Mouse (Mus musculus): ENCODE measurements around the gene Efcab2. TPM values are rescaled to one million over a fixed set of nuclear protein-coding genes. Genes with fewer than 3 reads are reported as not detected.
A peak's percentile ranks its signal among the peaks of the same experiment; 100 is the strongest.
"Not testable (repeated sequence)": the region's sequence is repeated elsewhere in the genome, so short reads cannot be mapped to it uniquely, and the experiment has no call there.

Gene Efcab2
- polyA plus RNA-seq, 1 experiment from 2014 or later = 10.7 TPM

GRCm38 (mm10) chr1:178406765-178407645 is 1.1 kb downstream of the Efcab2 start:
- Histone ChIP-seq H3K27me3 (replicated peaks) (no peaks in the 10 kb centered on the region), H3K4me1 (no peaks in the 10 kb centered on the region), H3K36me3 (no peaks in the 10 kb centered on the region), H3K9ac (replicated peaks) (peak overlapping the region; percentile 86), H3K4me2 (peak overlapping the region; percentile 66), H3K9me3 (replicated peaks) (no peaks in the 10 kb centered on the region), H3K4me3 (replicated peaks) (peak overlapping the region; percentile 71), H3K27ac (replicated peaks) (peak overlapping the region; percentile 100)
- 57% methylated on average over 12 of the region's 12 CpGs for WGBS
- 0 out of 2 replicates have a peak, but pooled peaks have one; percentile 22 for ATAC-seq (ENCODE audit: low FRiP score)

DNA sequence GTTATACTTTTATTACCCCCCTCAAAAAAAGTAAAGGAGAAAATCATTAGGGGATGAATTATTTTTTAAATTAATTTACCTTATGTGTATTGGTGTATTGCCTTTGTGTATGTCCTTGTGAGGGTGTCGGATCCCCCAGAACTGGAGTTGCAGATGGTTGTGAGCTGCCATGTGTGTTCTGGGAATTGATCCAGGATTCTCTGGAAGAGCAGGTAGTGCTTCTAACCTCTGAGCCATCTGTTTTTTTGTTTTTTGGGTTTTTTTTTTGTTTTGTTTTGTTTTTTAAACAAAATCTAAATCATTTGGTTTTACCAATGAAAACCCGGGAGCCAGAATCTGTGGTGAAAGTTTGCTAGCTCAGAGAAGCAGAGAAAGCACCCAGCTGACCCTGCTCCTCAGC is 1.8 kb downstream of the Efcab2 start:
- 55% methylated on average over 2 of the region's 2 CpGs for WGBS
- no peaks in the 10 kb centered on the region for H3K4me1 ChIP-seq
- H3K36me3 ChIP-seq = no peaks in the 10 kb centered on the region
- no peak overlapping the region for H3K4me3 ChIP-seq (replicated peaks)
- no peak overlapping the region for H3K4me2 ChIP-seq
- no peaks in the 10 kb centered on the region for H3K9me3 ChIP-seq (replicated peaks)
- no peak overlapping the region for H3K9ac ChIP-seq (replicated peaks)
- H3K27ac ChIP-seq (replicated peaks) = no peak overlapping the region
- no peak for ATAC-seq (ENCODE audit: low FRiP score)
- H3K27me3 ChIP-seq (replicated peaks) = no peaks in the 10 kb centered on the region

GRCm38 (mm10) chr1:178408901-178409361 is 3.0 kb downstream of the Efcab2 start:
- Histone ChIP-seq H3K4me2 (no peak overlapping the region), H3K4me1 (no peaks in the 10 kb centered on the region), H3K27me3 (replicated peaks) (no peaks in the 10 kb centered on the region), H3K9me3 (replicated peaks) (no peaks in the 10 kb centered on the region), H3K36me3 (no peaks in the 10 kb centered on the region), H3K27ac (replicated peaks) (no peak overlapping the region), H3K9ac (replicated peaks) (no peak overlapping the region), H3K4me3 (replicated peaks) (no peak overlapping the region)
- 79% methylated on average over 4 of the region's 4 CpGs for WGBS
- ATAC-seq (ENCODE audit: low FRiP score) = no peak

- not testable (repeated sequence) for H3K27ac ChIP-seq (replicated peaks); H3K36me3 ChIP-seq; H3K4me2 ChIP-seq; H3K27me3 ChIP-seq (replicated peaks); H3K4me1 ChIP-seq; H3K4me3 ChIP-seq (replicated peaks); H3K9ac ChIP-seq (replicated peaks); H3K9me3 ChIP-seq (replicated peaks); ATAC-seq (ENCODE audit: low FRiP score)
- 76% methylated on average over 2 of the region's 2 CpGs for WGBS
Measured at GRCm38 (mm10) chr1:178413367-178413766, 7.5 kb downstream of the Efcab2 start.

- no peaks in the 10 kb centered on the region for H3K36me3 ChIP-seq
- WGBS = 93% methylated on average over 2 of the region's 2 CpGs
- no peak overlapping the region for H3K4me3 ChIP-seq (replicated peaks)
- no peak overlapping the region for H3K4me2 ChIP-seq
- no peak for ATAC-seq (ENCODE audit: low FRiP score)
- H3K4me1 ChIP-seq = no peaks in the 10 kb centered on the region
- no peak overlapping the region for H3K9ac ChIP-seq (replicated peaks)
- no peak overlapping the region for H3K27ac ChIP-seq (replicated peaks)
- H3K9me3 ChIP-seq (replicated peaks) = no peaks in the 10 kb centered on the region
- no peaks in the 10 kb centered on the region for H3K27me3 ChIP-seq (replicated peaks)
Measured at GRCm38 (mm10) chr1:178419608-178420007, 13.7 kb downstream of the Efcab2 start.

DNA sequence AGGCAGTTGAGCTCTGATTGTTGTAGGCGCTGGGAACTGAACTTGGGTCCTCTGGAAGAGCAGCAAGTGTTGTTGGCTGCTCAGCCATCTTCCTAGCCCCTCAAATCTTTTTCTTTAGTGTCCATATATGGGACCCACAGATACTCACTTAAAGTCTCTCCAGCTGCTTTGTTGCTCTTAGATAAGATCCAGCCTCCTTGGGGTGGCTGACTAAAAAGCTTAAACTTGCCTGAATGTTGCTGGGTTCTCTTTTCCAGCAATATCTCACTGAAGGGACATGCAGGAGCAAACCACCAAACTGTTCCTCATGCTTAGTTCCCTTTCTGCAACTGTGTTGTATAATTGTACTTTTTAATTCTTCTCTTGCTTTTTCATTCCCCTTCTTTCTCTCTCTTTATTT is 17.8 kb downstream of the Efcab2 start:
- Histone ChIP-seq H3K9ac (replicated peaks) (no peak overlapping the region), H3K9me3 (replicated peaks) (no peaks in the 10 kb centered on the region), H3K4me2 (no peak overlapping the region), H3K27ac (replicated peaks) (no peak overlapping the region), H3K36me3 (no peaks in the 10 kb centered on the region), H3K27me3 (replicated peaks) (no peaks in the 10 kb centered on the region), H3K4me1 (no peaks in the 10 kb centered on the region), H3K4me3 (replicated peaks) (no peak overlapping the region)
- no peak for ATAC-seq (ENCODE audit: low FRiP score)
- WGBS = 97% methylated on average over 1 of the region's 1 CpGs

GRCm38 (mm10) chr1:178431619-178432444 is 25.9 kb downstream of the Efcab2 start:
- Histone ChIP-seq H3K9ac (replicated peaks) (no peak overlapping the region), H3K36me3 (no peaks in the 10 kb centered on the region), H3K4me1 (no peaks in the 10 kb centered on the region), H3K4me3 (replicated peaks) (no peak overlapping the region), H3K27ac (replicated peaks) (no peak overlapping the region), H3K9me3 (replicated peaks) (no peaks in the 10 kb centered on the region), H3K4me2 (no peak overlapping the region), H3K27me3 (replicated peaks) (no peaks in the 10 kb centered on the region)
- ATAC-seq (ENCODE audit: low FRiP score) = no peak
- WGBS = 94% methylated on average over 4 of the region's 4 CpGs

- 85% methylated on average over 1 of the region's 1 CpGs for WGBS
- no peak overlapping the region for H3K4me3 ChIP-seq (replicated peaks)
- no peaks in the 10 kb centered on the region for H3K9me3 ChIP-seq (replicated peaks)
- no peaks in the 10 kb centered on the region for H3K4me1 ChIP-seq
- no peaks in the 10 kb centered on the region for H3K27me3 ChIP-seq (replicated peaks)
- no peaks in the 10 kb centered on the region for H3K36me3 ChIP-seq
- no peak for ATAC-seq (ENCODE audit: low FRiP score)
- no peak overlapping the region for H3K9ac ChIP-seq (replicated peaks)
- no peak overlapping the region for H3K27ac ChIP-seq (replicated peaks)
- no peak overlapping the region for H3K4me2 ChIP-seq
Measured at GRCm38 (mm10) chr1:178433619-178434018, 27.7 kb downstream of the Efcab2 start.

DNA sequence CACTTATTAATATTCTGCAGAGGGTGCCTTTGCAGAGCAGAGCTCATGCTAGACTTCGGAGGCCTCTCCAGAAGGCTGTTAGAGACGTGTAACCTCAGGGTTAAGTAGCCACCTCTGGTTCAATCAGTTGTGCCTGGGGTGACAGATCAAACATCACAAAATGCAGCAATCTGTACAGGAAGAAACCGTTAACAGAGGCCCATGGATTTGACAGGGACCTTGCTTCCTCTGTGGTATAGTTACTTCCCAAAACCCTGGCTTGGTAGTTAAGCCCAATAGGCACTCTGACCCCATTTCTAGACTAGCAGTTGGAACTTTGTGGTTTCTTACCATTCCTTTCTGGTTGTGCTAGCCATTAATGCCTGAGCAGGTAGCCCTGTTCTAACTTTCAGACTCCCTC is 38.5 kb downstream of the Efcab2 start:
- no peak overlapping the region for H3K4me2 ChIP-seq
- no peaks in the 10 kb centered on the region for H3K27me3 ChIP-seq (replicated peaks)
- ATAC-seq (ENCODE audit: low FRiP score) = no peak
- WGBS = 68% methylated on average over 3 of the region's 3 CpGs
- no peaks in the 10 kb centered on the region for H3K36me3 ChIP-seq
- H3K4me1 ChIP-seq = no peaks in the 10 kb centered on the region
- no peak overlapping the region for H3K9ac ChIP-seq (replicated peaks)
- H3K9me3 ChIP-seq (replicated peaks) = no peaks in the 10 kb centered on the region
- no peak overlapping the region for H3K4me3 ChIP-seq (replicated peaks)
- no peak overlapping the region for H3K27ac ChIP-seq (replicated peaks)

DNA sequence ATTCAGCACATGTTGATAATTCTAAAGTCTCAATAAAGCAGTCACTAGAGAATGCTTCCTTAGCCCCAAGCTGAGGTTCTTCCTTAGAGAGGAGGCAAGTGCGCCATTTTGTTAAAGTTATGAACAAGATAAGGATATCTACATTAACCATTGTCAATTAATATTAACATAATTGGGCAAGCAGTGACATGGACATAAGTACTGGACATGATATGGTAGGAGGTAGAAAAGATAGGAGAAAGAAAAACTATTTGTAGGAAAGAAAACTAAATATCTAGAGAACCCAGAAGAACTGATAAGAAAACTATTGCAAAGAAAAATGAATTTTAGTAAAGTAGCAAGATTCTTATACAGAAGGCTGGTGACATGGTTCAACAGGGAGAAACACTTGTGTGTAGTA is 41.2 kb downstream of the Efcab2 start:
- H3K27me3 ChIP-seq (replicated peaks) = no peaks in the 10 kb centered on the region
- 100% methylated on average over 1 of the region's 1 CpGs for WGBS
- no peaks in the 10 kb centered on the region for H3K36me3 ChIP-seq
- no peak for ATAC-seq (ENCODE audit: low FRiP score)
- no peak overlapping the region for H3K4me3 ChIP-seq (replicated peaks)
- no peaks in the 10 kb centered on the region for H3K4me1 ChIP-seq
- no peak overlapping the region for H3K27ac ChIP-seq (replicated peaks)
- H3K9me3 ChIP-seq (replicated peaks) = no peaks in the 10 kb centered on the region
- no peak overlapping the region for H3K4me2 ChIP-seq
- no peak overlapping the region for H3K9ac ChIP-seq (replicated peaks)

- Histone ChIP-seq H3K4me3 (replicated peaks) (no peak overlapping the region), H3K27me3 (replicated peaks) (no peaks in the 10 kb centered on the region), H3K9ac (replicated peaks) (no peak overlapping the region), H3K9me3 (replicated peaks) (no peaks in the 10 kb centered on the region), H3K4me2 (no peak overlapping the region), H3K27ac (replicated peaks) (no peak overlapping the region), H3K4me1 (no peaks in the 10 kb centered on the region), H3K36me3 (no peaks in the 10 kb centered on the region)
- WGBS = 71% methylated on average over 6 of the region's 6 CpGs
- no peak for ATAC-seq (ENCODE audit: low FRiP score)
Measured at GRCm38 (mm10) chr1:178448271-178448744, 42.4 kb downstream of the Efcab2 start.

All from neural tube, embryonic 15.5 days (tissue).